Mouse (Mus musculus) urinary bladder, postnatal 25 days (tissue): ENCODE results near the gene Serpinb6d.

Experiments
- DNase-seq: peaks from one replicate; pipeline ENCODE4 v3.0.0; 2022; ENCODE audit warnings: low spot score

Gene Serpinb6d

GRCm38 (mm10) chr13:33661105-33661504, at the start of gene Serpinb6d:
Gene Serpinb6d (plus strand): TSS chr13:33661405.
- DNase-seq: no peak

- no peak for DNase-seq
Measured at GRCm38 (mm10) chr13:33622921-33623320, 38.3 kb upstream of the Serpinb6d start.

- no peak for DNase-seq
Measured at GRCm38 (mm10) chr13:33642540-33642939, 18.7 kb upstream of the Serpinb6d start.

GRCm38 (mm10) chr13:33662550-33662949, 1.3 kb downstream of the Serpinb6d start:
- DNase-seq: no peak

- no peak for DNase-seq
Measured at GRCm38 (mm10) chr13:33720296-33720695, 59.1 kb downstream of the Serpinb6d start.
